Mouse (Mus musculus) stomach, embryonic 14.5 days (tissue): Measurements from ENCODE around the gene Lsm12. TPM values are rescaled to one million over a fixed set of nuclear protein-coding genes. Genes with fewer than 3 reads are reported as not detected.

ENCODE experiments used
- ATAC-seq: fragments of 200-750 bp; cut with Nextera tagmentation; 2 replicates; pipeline ENCODE4 v1.8.0; 2017; ENCODE audit warnings: low read depth, moderate TSS enrichment; ENCODE audit not compliant: insufficient number of reproducible peaks, insufficient read depth, low FRiP score
- H3K27ac ChIP-seq: fragments of 300-500 bp; sonication (generic); 2 replicates; pipeline ENCODE4 v1.5.1; 2014; ENCODE audit warnings: mild to moderate bottlenecking, low read length, moderate library complexity, mixed read lengths
- H3K27me3 ChIP-seq: fragments of 300-500 bp; sonication (generic); 2 replicates; pipeline ENCODE4 v1.6.1; 2014; ENCODE audit warnings: low read length, control low read depth, mixed read lengths; ENCODE audit not compliant: control insufficient read depth, insufficient read depth
- H3K36me3 ChIP-seq: fragments of 300-500 bp; sonication (generic); 2 replicates; pipeline ENCODE4 v1.6.1; 2014; ENCODE audit warnings: mild to moderate bottlenecking, control low read depth, low read length, moderate library complexity, mixed read lengths; ENCODE audit not compliant: control insufficient read depth, insufficient read depth
- H3K4me1 ChIP-seq: fragments of 300-500 bp; sonication (generic); 2 replicates; pipeline ENCODE4 v1.6.1; 2014; ENCODE audit warnings: low read length, control low read depth, mixed read lengths; ENCODE audit not compliant: control insufficient read depth, insufficient read depth
- H3K4me2 ChIP-seq: fragments of 300-500 bp; sonication (generic); replicated peaks from 2 replicates; pipeline ENCODE4 v1.6.1; 2014; ENCODE audit warnings: low read depth, low read length, control low read depth
- H3K4me3 ChIP-seq: fragments of 300-500 bp; sonication (generic); 2 replicates; pipeline ENCODE4 v1.5.1; 2014; ENCODE audit warnings: low read depth, low read length, control low read depth
- H3K9ac ChIP-seq: fragments of 300-500 bp; sonication (generic); replicated peaks from 2 replicates; pipeline ENCODE4 v1.6.1; 2014; ENCODE audit warnings: low read depth, mild to moderate bottlenecking, control low read depth, low read length, moderate library complexity, mixed read lengths
- H3K9me3 ChIP-seq: fragments of 300-500 bp; sonication (generic); 2 replicates; pipeline ENCODE4 v1.6.1; 2016; ENCODE audit warnings: low read depth, low read length, control low read depth; ENCODE audit not compliant: control insufficient read depth
- WGBS: fragments of 180-500 bp; shearing (Covaris S2); extraction: QIAGEN DNeasy Blood & Tissue Kit; methylation state at CpG from one replicate; pipeline ENCODE4 v1.1.7; 2014; 5-methylcytosine and 5-hydroxymethylcytosine counted together
- polyA plus RNA-seq: library from polyadenylated mRNA; unstranded; fragments of >200 nt; fragmentation: Nextera tagmentation; extraction: Ambion mirVana; gene quantifications from 2 replicates; pipeline ENCODE4 v1.2.1, GENCODE M21; 2014

Lsm12 gene
- polyA plus RNA-seq, 1 experiment from 2014 or later, result 88.2 TPM

GRCm38 (mm10) chr11:102198245-102198644 lies 13.1 kb upstream of the Lsm12 start:
- Histone ChIP-seq H3K36me3 (peaks cover 80% of the 10 kb centered on the region), H3K4me2 (no peak overlapping the region), H3K4me3 (no peak overlapping the region), H3K27ac (no peak overlapping the region), H3K9ac (no peak overlapping the region), H3K9me3 (no peaks in the 10 kb centered on the region), H3K27me3 (no peaks in the 10 kb centered on the region), H3K4me1 (no peaks in the 10 kb centered on the region)
- ATAC-seq, result no peak
- WGBS, result 58% methylated on average over 6 of the region's 6 CpGs

DNA sequence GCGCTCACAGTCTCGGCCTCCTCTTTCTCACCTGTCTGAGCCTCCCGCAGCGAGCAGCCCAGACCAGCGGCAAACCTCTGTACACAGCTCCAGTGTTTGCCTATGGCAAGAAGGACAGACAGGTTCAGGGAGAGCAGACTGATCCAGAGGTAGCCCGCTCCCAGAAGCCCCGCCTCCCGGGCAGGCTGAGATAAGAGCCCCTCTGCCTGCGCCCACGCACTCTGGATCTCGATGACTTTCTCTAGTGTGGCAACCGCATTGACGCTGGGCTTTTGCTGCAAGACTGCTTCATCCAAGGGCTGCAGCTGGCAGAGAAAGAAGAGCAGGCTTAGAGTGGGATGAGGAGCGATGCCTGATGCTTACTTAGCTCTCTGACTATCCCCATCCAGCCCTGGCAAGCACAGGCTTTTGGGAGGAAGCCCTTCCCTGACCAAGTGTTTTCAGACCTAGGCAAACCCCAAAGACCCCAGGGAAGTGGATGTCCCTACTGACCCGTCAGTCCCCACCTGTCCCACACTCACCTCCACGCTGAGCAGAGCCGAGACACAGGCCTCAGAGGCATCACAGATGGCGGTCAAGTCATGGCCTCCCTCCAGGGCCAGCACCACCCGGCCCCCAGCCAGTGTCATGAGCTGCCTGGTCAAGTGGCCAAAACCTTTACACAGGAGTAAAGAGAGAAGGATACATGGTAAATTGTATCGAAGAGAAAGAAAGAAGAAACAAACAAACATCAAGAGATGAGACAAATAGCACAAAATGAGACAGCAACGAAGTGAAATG lies 11.1 kb upstream of the Lsm12 start:
- H3K9ac ChIP-seq, result no peak overlapping the region
- ATAC-seq, result peak; percentile 65; the same call in 1 of the 2 replicates
- no peak overlapping the region for H3K27ac ChIP-seq
- H3K4me3 ChIP-seq, result no peak overlapping the region
- no peaks in the 10 kb centered on the region for H3K9me3 ChIP-seq
- 67% methylated on average over 21 of the region's 21 CpGs for WGBS
- H3K36me3 ChIP-seq, result peaks cover 65% of the 10 kb centered on the region
- no peaks in the 10 kb centered on the region; the same call in 1 of the 2 replicates for H3K4me1 ChIP-seq
- H3K27me3 ChIP-seq, result no peaks in the 10 kb centered on the region
- no peak overlapping the region for H3K4me2 ChIP-seq

DNA sequence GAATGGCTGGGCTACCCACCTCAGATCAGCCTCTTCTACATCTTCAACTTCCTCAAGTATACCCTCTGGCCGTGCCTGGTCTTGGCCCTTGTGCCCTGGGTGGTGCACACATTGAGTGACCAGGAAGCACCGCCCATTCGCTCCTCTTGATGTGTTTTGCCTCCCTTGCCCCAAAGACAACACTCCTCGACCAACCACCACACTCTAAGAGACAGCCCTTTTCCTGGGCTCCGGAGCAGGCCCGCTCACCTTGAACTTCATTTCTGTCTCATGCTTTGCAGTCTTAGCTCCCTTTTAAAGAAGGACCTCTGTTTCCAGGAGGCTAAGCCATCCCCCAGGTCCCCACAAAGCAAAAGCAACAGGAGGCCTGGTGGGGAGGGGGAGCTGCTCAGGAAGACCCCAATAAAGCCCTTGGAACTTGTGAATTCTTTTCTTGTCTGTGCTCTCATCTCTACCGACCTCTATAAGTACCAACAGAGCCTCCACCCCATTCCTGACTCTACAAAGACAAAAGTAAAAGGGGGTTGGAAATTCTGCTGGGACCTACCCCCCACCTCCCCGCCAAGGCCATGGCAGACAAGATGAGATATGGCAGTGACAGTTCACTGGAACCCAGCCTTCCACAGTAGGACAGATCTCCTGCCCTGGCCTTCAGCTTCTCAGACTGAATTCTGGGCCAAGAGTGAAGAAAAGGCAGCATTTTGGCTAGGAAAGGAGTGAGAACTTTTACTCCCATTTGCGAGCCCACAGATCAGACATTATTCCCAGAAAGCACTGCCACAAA lies 8.8 kb upstream of the Lsm12 start:
- no peak for ATAC-seq
- no peak overlapping the region for H3K4me3 ChIP-seq
- H3K27me3 ChIP-seq, result no peaks in the 10 kb centered on the region
- H3K36me3 ChIP-seq, result peaks cover 46% of the 10 kb centered on the region
- 78% methylated on average over 9 of the region's 9 CpGs for WGBS
- H3K4me1 ChIP-seq, result peaks cover 9% of the 10 kb centered on the region; the same call in 1 of the 2 replicates
- H3K4me2 ChIP-seq, result no peak overlapping the region
- H3K9ac ChIP-seq, result no peak overlapping the region
- no peak overlapping the region for H3K27ac ChIP-seq
- H3K9me3 ChIP-seq, result no peaks in the 10 kb centered on the region

GRCm38 (mm10) chr11:102190848-102191247 lies 5.8 kb upstream of the Lsm12 start:
- no peak overlapping the region for H3K9ac ChIP-seq
- peaks cover 9% of the 10 kb centered on the region; the same call in 1 of the 2 replicates for H3K4me1 ChIP-seq
- no peaks in the 10 kb centered on the region for H3K27me3 ChIP-seq
- peak overlapping the region; percentile 72 for H3K4me2 ChIP-seq
- no peak for ATAC-seq
- no peaks in the 10 kb centered on the region for H3K9me3 ChIP-seq
- no peak overlapping the region for H3K27ac ChIP-seq
- peaks cover 17% of the 10 kb centered on the region for H3K36me3 ChIP-seq
- WGBS, result 52% methylated on average over 4 of the region's 4 CpGs
- peak overlapping the region; percentile 64; the same call in 1 of the 2 replicates for H3K4me3 ChIP-seq

DNA sequence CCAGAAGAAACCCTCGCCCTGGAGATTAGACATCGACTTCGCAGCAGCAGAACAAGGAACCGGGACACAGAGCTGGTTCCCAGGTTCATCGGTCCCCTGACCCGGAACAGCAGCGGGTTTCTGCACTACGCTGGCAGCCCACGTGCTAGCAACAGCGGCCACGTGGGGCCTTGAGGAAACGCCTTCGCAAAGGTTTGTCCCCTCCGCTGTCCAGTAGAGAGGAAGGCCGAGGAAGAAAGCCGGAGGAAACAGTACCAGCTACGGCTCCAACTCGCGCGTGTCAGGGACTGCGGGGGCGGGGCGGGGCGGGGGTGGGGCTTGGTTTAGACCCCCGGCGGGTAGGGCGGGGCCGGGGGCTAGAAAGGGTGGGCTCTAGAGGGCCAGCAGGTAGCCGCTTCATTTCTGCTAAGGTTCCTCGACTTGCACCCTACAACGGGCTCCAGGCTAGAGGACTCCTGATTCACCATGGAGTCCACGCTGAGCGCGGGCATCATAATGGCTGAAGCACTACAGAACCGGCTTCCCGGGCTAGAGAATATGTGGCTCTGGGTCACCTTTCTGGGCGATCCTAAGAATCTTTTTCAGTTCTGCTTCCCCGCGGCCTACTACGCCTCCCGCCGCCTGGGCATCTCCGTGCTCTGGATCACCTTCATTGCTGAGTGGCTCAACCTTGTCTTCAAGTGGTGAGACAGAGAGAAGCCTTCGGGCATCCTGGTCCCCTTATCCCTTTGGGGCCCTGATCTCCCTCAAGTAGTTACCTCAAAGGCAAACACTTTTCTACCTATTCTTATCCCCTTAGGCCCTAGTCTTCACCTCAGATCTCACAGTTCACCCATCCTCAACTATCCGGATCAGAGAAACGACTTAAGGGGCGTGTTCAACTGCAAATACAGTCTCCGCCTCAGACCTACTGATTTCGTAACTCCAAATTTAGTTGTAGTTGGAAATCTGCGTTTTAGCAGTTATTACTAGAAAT lies 4.7 kb upstream of the Lsm12 start, which contains the start of gene G6pc3:
Gene G6pc3, plus strand, starts transcription at position 160 of the 976 bp plus-strand sequence.
- Histone ChIP-seq H3K9me3 (no peaks in the 10 kb centered on the region), H3K9ac (peak within 1 kb of the TSS; percentile 18), H3K27me3 (no peaks in the 10 kb centered on the region), H3K4me3 (peak within 1 kb of the TSS; percentile 64), H3K4me1 (peaks cover 9% of the 10 kb centered on the region; the same call in 1 of the 2 replicates), H3K27ac (peak within 1 kb of the TSS; percentile 45; the same call in 1 of the 2 replicates), H3K36me3 (peaks cover 15% of the 10 kb centered on the region), H3K4me2 (peak within 1 kb of the TSS; percentile 72)
- WGBS, result 1% methylated on average over 50 of the region's 50 CpGs
- peak; percentile 85 for ATAC-seq

DNA sequence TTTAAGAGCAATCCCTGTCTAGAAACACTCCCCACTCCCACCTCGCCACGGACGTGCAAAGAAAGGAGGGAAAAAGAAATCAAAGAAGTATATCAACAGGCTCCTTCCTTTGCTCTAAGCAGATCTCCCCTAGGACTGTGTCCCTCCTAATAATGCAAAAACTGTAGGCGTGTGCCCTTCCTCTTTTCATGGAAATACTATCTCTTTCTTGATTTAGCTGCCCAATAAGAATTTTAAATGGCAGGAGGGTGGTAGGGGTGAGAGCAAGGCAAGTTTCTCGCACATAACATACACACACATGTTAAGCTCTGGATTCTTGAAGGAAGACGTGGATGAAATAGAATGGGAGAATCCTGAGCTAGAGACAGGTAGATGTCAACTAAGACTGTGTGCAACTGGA lies 3.9 kb upstream of the Lsm12 start:
- no peak for ATAC-seq
- 62% methylated on average over 6 of the region's 6 CpGs for WGBS
- Histone ChIP-seq H3K36me3 (peaks cover 8% of the 10 kb centered on the region), H3K9ac (no peak overlapping the region), H3K27ac (peak overlapping the region; percentile 28; the same call in 1 of the 2 replicates), H3K9me3 (no peaks in the 10 kb centered on the region), H3K4me3 (peak overlapping the region; percentile 64), H3K4me2 (peak overlapping the region; percentile 72), H3K27me3 (no peaks in the 10 kb centered on the region), H3K4me1 (peaks cover 9% of the 10 kb centered on the region; the same call in 1 of the 2 replicates)

DNA sequence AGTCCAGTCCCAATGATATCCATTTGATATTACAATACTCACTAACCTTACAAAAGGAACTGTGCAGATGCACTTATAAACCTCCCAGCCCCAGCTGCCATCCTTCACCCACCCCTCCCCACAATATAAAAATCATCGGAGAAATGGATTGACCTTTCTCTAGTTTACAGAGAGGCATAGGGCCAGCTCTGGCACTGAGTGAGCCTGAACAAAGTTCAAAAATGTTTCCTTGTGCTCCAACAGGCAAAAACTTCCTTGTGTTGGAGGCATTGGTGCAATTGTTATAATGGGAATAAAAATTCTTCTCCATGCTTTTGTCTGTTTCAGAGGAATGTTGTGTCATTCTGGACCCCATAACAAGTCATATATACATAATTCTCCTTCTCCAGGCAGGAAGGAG lies 1.1 kb upstream of the Lsm12 start:
- no peak overlapping the region for H3K27ac ChIP-seq
- no peak for ATAC-seq
- WGBS, result 70% methylated on average over 1 of the region's 1 CpGs
- H3K4me1 ChIP-seq, result peaks cover 16% of the 10 kb centered on the region; the same call in 1 of the 2 replicates
- H3K27me3 ChIP-seq, result no peaks in the 10 kb centered on the region
- H3K9ac ChIP-seq, result no peak overlapping the region
- no peak overlapping the region for H3K4me2 ChIP-seq
- no peak overlapping the region for H3K4me3 ChIP-seq
- H3K36me3 ChIP-seq, result peaks cover 13% of the 10 kb centered on the region; the same call in 1 of the 2 replicates
- H3K9me3 ChIP-seq, result no peaks in the 10 kb centered on the region
